Mouse (Mus musculus) midbrain, embryonic 16.5 days (tissue): ENCODE measurements at regions not wholly inside any gene's neighbourhood (a gene's known extent, or its start where the extent isn't known, plus 50 kb on each side); places are given as distances from the start of the nearest gene placed in this dataset.

ENCODE experiments used
- ATAC-seq: fragments of 200-750 bp; cut with Nextera tagmentation; 2 replicates; pipeline ENCODE4 v1.8.0; 2017; ENCODE audit warnings: moderate TSS enrichment
- H3K27ac ChIP-seq: fragments of 300-500 bp; sonication (generic); 2 replicates; pipeline ENCODE4 v1.5.1; 2014; ENCODE audit warnings: mild to moderate bottlenecking, low read length, mixed read lengths
- H3K27me3 ChIP-seq: fragments of 300-500 bp; sonication (generic); 2 replicates; pipeline ENCODE4 v1.6.1; 2014; ENCODE audit warnings: low read depth, low read length, mixed read lengths; ENCODE audit not compliant: control insufficient read depth, insufficient read depth
- H3K36me3 ChIP-seq: fragments of 300-500 bp; sonication (generic); 2 replicates; pipeline ENCODE4 v1.6.1; 2014; ENCODE audit warnings: mild to moderate bottlenecking, low read length, moderate library complexity, mixed read lengths; ENCODE audit not compliant: control insufficient read depth, insufficient read depth
- H3K4me1 ChIP-seq: fragments of 300-500 bp; sonication (generic); 2 replicates; pipeline ENCODE4 v1.6.1; 2014; ENCODE audit warnings: mild to moderate bottlenecking, low read length, mixed read lengths; ENCODE audit not compliant: control insufficient read depth, insufficient read depth
- H3K4me2 ChIP-seq: fragments of 300-500 bp; sonication (generic); 2 replicates; pipeline ENCODE4 v1.6.1; 2014; ENCODE audit warnings: mild to moderate bottlenecking, low read length, mixed read lengths
- H3K4me3 ChIP-seq: fragments of 300-500 bp; sonication (generic); 2 replicates; pipeline ENCODE4 v1.5.1; 2014; ENCODE audit warnings: low read depth, mild to moderate bottlenecking, low read length, moderate library complexity, mixed read lengths
- H3K9ac ChIP-seq: fragments of 300-500 bp; sonication (generic); 2 replicates; pipeline ENCODE4 v1.6.1; 2014; ENCODE audit warnings: low read depth, low read length, mixed read lengths
- H3K9me3 ChIP-seq: fragments of 300-500 bp; sonication (generic); replicated peaks from 2 replicates; pipeline ENCODE4 v1.6.1; 2014; ENCODE audit warnings: mild to moderate bottlenecking, low read length, mixed read lengths; ENCODE audit not compliant: control insufficient read depth, poor library complexity, severe bottlenecking
- WGBS: fragments of 180-500 bp; shearing (Covaris S2); extraction: QIAGEN DNeasy Blood & Tissue Kit; methylation state at CpG from one replicate; pipeline ENCODE4 v1.1.7; 2014; 5-methylcytosine and 5-hydroxymethylcytosine counted together

DNA sequence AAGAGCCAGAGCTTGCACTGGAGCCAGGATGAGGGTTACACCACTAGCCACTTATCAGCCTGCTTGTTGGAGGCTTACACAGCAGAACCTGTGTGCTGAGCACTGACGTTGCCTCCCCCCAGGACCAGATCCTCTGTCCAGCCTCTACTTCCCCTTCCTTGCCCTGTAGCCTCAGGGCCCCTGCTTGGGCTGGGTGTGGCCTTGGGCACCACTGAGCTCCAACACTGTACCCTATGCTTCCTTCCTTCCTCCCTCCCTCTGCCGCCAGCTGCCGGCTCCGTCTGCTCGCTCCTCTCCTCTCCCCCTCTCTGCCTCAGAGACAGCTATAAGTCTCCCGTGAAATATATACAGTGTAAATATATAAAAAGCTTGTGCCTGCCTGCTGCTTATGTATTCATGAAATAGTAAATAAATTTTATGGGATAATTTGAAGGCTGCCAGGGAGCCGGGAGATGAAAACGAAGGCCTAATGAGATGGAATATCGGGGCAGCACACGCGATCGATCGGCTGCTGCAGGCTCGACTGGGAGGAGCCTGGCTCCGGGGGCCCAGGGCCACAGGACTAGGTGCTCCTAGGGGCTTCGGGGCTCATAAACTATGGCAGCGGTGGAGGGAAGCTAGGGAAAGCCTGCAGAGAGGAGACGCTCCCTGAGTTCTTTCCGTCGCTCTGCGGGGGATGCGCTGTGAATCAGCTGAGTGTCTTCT is 135.6 kb downstream of the Rbm19 start:
- Histone ChIP-seq H3K36me3 (no peaks in the 10 kb centered on the region), H3K4me2 (peak overlapping the region; percentile 40), H3K4me3 (no peak overlapping the region), H3K27me3 (no peaks in the 10 kb centered on the region; the same call in 1 of the 2 replicates), H3K4me1 (peaks cover 7% of the 10 kb centered on the region), H3K9me3 (no peaks in the 10 kb centered on the region), H3K27ac (peak overlapping the region; percentile 79), H3K9ac (no peak overlapping the region)
- 11% methylated on average over 22 of the region's 22 CpGs for WGBS
- peak; percentile 70; the same call in 1 of the 2 replicates for ATAC-seq

DNA sequence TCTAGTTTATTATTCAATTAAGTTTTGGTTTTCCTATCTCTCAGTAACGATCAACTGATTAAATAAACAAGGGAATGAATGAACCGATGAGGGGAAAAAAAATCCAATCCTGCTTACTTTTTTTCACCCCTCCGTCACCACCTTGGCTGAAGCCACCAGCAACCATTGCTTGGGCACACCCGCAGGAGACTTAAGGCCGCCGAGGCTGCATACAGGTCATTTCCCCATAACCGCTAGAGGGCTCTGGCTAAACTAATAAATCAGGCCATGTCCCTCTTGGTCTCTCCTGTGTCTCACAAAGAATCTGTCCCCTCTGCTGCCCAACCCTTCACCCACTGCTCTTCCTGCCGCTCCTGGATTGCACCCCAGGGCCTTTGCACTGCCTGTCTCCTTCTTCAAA is 136.3 kb downstream of the Rbm19 start:
- H3K27ac ChIP-seq: peak overlapping the region; percentile 79; the same call in 1 of the 2 replicates
- H3K27me3 ChIP-seq: no peaks in the 10 kb centered on the region; the same call in 1 of the 2 replicates
- H3K9ac ChIP-seq: no peak overlapping the region
- peaks cover 7% of the 10 kb centered on the region for H3K4me1 ChIP-seq
- 9% methylated on average over 8 of the region's 8 CpGs for WGBS
- H3K4me3 ChIP-seq: no peak overlapping the region
- no peak for ATAC-seq
- no peaks in the 10 kb centered on the region for H3K36me3 ChIP-seq
- no peaks in the 10 kb centered on the region for H3K9me3 ChIP-seq
- H3K4me2 ChIP-seq: no peak overlapping the region

DNA sequence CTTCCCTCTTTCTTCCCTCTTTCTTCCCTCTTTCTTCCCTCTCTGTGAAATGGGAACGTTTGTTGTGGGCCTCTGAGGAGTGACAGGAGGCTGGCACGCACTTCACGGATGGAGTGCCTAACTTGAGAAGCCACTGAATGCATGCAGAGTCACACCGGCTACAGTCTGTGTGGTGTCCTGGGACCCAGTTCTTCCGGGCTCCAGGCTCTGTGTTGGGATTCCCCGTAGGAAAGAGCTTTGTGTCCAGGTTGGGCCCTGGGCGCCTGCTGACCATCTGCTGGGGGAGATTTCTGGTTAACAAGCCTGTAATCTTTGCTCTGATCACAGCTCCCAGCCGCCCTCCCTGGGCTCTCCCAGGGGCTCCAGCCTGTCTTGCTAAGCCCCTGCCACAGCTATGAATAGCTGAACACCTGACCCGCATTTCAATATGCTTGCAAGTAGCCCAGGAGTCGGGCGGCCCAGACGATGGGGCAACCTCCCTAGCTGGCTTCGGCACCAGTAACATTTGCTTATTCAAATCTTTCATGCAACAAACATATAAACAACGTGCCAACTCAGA is 146.5 kb downstream of the Rbm19 start:
- no peaks in the 10 kb centered on the region for H3K27me3 ChIP-seq
- H3K4me1 ChIP-seq: peaks cover 5% of the 10 kb centered on the region; the same call in 1 of the 2 replicates
- 0 out of 2 replicates have a peak overlapping the region, but pooled peaks have one; percentile 39 for H3K27ac ChIP-seq
- no peaks in the 10 kb centered on the region for H3K36me3 ChIP-seq
- 0 out of 2 replicates have a peak, but pooled peaks have one; percentile 66 for ATAC-seq
- no peak overlapping the region for H3K4me3 ChIP-seq
- no peaks in the 10 kb centered on the region for H3K9me3 ChIP-seq
- H3K4me2 ChIP-seq: no peak overlapping the region
- WGBS: 11% methylated on average over 14 of the region's 14 CpGs
- H3K9ac ChIP-seq: no peak overlapping the region

DNA sequence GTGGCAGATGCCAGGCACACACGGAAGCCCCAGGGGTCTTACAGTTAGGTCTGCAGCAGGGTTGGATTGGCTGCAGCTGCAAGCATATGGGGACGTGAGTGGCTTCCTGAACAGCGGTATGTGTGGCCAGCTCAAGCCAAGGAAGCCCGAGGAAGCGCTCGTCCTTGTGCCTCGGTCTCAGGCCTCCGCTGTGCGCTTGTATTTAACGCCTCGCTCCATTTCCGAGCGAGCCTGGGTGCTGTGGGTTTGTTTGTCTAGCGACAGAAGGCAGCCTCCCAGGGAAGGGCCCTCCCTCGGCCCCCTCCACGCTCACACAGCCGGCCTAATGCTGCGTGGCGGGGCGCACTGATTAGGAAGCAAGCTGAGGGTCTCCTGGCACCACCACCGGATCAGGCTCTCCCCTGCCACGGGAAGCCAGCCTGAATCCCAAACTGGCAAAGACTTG is 153.2 kb downstream of the Rbm19 start:
- H3K27me3 ChIP-seq: no peaks in the 10 kb centered on the region
- H3K4me3 ChIP-seq: no peak overlapping the region
- peak overlapping the region; percentile 85 for H3K27ac ChIP-seq
- peaks cover 19% of the 10 kb centered on the region for H3K4me1 ChIP-seq
- H3K9ac ChIP-seq: peak overlapping the region; percentile 59; the same call in 1 of the 2 replicates
- whole genome bisulfite sequencing: 9% methylated on average over 22 of the region's 22 CpGs
- no peaks in the 10 kb centered on the region for H3K9me3 ChIP-seq
- peak overlapping the region; percentile 37 for H3K4me2 ChIP-seq
- ATAC-seq: peak; percentile 50; the same call in 1 of the 2 replicates
- H3K36me3 ChIP-seq: no peaks in the 10 kb centered on the region

DNA sequence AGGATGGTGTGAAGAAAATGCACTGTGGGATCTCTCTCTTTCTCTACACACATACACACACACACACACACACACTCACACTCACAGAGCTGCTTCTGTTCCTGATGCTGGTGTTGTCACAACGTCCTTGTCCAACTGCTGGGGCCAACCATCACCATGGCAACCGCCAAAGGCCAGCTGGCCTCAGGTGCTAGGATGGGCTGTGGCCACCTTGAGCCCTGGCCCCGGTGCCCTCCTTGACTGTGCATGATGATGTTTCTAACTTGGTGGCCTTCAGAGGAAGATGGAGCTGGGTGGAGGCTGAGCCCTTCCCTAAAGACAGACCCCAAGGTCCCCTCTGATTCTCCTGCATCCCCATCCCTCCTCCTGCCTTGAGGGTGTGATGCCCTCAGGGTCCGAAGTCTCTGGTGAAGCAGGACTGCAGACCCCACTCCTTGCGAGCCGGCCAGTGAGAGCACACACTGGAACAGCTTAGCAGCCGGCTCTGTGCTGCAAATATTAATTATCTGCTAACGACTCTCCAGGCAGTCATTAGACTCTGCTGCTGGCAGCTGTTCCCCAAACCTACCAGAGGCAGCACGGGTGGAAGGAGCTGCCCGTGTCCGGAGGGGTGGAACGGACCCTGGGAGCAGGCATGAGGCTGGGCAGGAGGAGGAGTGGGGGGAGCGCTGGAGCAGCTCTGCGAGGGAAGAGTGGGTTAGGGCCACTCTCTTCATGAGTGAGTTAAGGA is 154.8 kb downstream of the Rbm19 start:
- H3K36me3 ChIP-seq: no peaks in the 10 kb centered on the region
- H3K4me1 ChIP-seq: peaks cover 20% of the 10 kb centered on the region
- WGBS: 30% methylated on average over 14 of the region's 14 CpGs
- H3K4me3 ChIP-seq: no peak overlapping the region
- peak overlapping the region; percentile 57; the same call in 1 of the 2 replicates for H3K27ac ChIP-seq
- peak overlapping the region; percentile 43; the same call in 1 of the 2 replicates for H3K9ac ChIP-seq
- no peaks in the 10 kb centered on the region for H3K27me3 ChIP-seq
- H3K9me3 ChIP-seq: no peaks in the 10 kb centered on the region
- peak; percentile 50; the same call in 1 of the 2 replicates for ATAC-seq
- H3K4me2 ChIP-seq: no peak overlapping the region

DNA sequence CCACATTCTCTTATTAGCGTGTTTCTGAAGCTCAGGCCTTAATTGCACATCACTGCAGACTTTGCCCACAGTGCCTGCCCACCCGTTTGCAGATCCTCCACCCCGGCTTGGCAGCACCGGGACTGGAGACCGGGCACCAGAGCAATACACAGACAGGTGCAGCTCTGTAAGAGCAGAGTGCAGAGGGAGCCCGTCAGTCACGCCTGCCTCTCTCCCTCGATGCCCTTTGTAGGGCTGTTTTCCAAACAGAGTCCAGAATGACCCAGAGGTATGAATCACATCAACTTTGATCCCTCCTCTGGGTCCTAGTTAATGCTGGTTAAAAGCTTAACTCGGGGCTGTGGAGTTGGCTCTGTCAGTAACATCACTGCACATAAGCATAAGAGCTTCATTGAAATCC is 155.3 kb upstream of the Lhx5 start:
- 59% methylated on average over 9 of the region's 9 CpGs for WGBS
- no peak for ATAC-seq
- peak overlapping the region; percentile 33; the same call in 1 of the 2 replicates for H3K27ac ChIP-seq

DNA sequence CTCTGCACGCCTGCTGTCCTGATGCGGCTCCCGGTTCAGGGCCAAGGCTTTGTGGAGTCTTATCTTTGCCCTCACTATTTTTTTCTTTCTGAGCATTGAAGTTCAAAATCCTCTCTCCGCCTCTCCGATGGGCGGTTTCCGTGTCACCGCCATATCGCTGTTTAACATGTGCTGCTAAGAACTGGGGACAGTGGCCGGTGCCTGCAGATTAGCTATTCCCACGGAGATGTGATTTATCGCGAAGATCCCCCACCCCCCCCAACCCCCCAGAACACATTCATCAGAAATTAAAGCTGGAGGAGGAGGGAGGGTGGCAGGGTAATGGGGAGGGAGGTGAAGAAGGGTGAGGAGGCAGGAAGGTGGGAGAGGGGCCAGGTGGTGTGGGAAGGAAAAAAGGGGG is 151.2 kb upstream of the Lhx5 start:
- Histone ChIP-seq H3K36me3 (no peaks in the 10 kb centered on the region), H3K27me3 (0 out of 2 replicates have a peak, but pooled peaks cover 5% of the 10 kb centered on the region), H3K4me1 (peaks cover 29% of the 10 kb centered on the region), H3K27ac (peak overlapping the region; percentile 71), H3K9me3 (no peaks in the 10 kb centered on the region), H3K9ac (no peak overlapping the region), H3K4me3 (no peak overlapping the region), H3K4me2 (peak overlapping the region; percentile 32)
- WGBS: 2% methylated on average over 13 of the region's 13 CpGs
- ATAC-seq: no peak; the same call in 1 of the 2 replicates

More for the DNA sequence above, 155.3 kb upstream of the Lhx5 start:
- no peak overlapping the region for H3K4me2 ChIP-seq
- H3K27me3 ChIP-seq: 0 out of 2 replicates have a peak, but pooled peaks cover 5% of the 10 kb centered on the region
- H3K9ac ChIP-seq: no peak overlapping the region
- H3K36me3 ChIP-seq: no peaks in the 10 kb centered on the region
- H3K4me3 ChIP-seq: no peak overlapping the region
- H3K9me3 ChIP-seq: no peaks in the 10 kb centered on the region
- H3K4me1 ChIP-seq: peaks cover 22% of the 10 kb centered on the region

DNA sequence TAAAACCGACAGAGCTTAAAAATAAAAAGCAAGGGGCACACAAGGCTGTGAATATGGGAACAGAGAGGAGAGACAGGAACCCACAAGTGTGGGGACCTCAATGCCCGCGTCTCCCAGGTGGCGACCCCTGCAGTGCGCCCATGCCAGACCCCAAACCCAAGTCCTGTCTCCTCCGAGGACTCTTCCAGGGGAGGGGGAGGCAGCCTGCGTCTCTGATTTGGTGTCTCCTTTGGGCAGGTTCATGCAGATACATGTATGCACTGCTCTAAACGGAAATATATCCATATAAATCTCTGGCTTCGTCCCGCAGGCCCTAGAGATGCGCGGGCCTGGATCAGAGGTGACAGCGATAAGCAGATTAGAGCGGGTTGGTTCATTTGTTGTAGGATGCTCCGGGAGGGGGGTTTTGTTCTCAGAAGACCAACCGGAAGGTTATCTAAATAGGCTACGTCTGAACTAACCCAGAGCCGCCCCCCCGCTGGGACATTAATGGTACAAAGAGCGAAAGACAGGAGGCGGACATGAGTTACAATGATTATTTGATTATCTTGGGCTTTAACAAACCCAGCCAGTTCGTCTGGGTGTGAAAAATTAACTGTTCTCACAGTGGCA is 150.4 kb upstream of the Lhx5 start:
- H3K9ac ChIP-seq: no peak overlapping the region; the same call in 1 of the 2 replicates
- peak overlapping the region; percentile 66 for H3K27ac ChIP-seq
- ATAC-seq: no peak
- peaks cover 28% of the 10 kb centered on the region for H3K4me1 ChIP-seq
- H3K4me3 ChIP-seq: no peak overlapping the region
- H3K4me2 ChIP-seq: peak overlapping the region; percentile 6; the same call in 1 of the 2 replicates
- no peaks in the 10 kb centered on the region for H3K36me3 ChIP-seq
- WGBS: 5% methylated on average over 22 of the region's 22 CpGs
- H3K9me3 ChIP-seq: no peaks in the 10 kb centered on the region
- 0 out of 2 replicates have a peak, but pooled peaks cover 5% of the 10 kb centered on the region for H3K27me3 ChIP-seq
